Mouse (Mus musculus): Measurements from ENCODE around the gene Siglece. TPM values are rescaled to one million over a fixed set of nuclear protein-coding genes. Genes with fewer than 3 reads are reported as not detected.

Gene Siglece
- polyA plus RNA-seq, 1 experiment from 2014 or later = 0.43 TPM

- DNase-seq (ENCODE audit: low spot score) = no peak
Measured at GRCm38 (mm10) chr7:43633940-43634339, 26.0 kb downstream of the Siglece start.

- DNase-seq (ENCODE audit: low spot score) = no peak
Measured at GRCm38 (mm10) chr7:43625794-43626422, 34.1 kb downstream of the Siglece start.

GRCm38 (mm10) chr7:43625065-43625464 lies 34.9 kb downstream of the Siglece start:
- no peak for DNase-seq (ENCODE audit: low spot score)

GRCm38 (mm10) chr7:43623819-43624218 lies 36.1 kb downstream of the Siglece start:
- DNase-seq (ENCODE audit: low spot score) = no peak

GRCm38 (mm10) chr7:43622927-43623326 lies 37.0 kb downstream of the Siglece start:
- DNase-seq (ENCODE audit: low spot score) = no peak

GRCm38 (mm10) chr7:43613816-43614551 lies 46.0 kb downstream of the Siglece start:
- DNase-seq (ENCODE audit: low spot score) = no peak

GRCm38 (mm10) chr7:43608316-43608824 lies 51.6 kb downstream of the Siglece start:
- no peak for DNase-seq (ENCODE audit: low spot score)

- no peak for DNase-seq (ENCODE audit: low spot score)
Measured at GRCm38 (mm10) chr7:43607743-43608287, 52.1 kb downstream of the Siglece start.

GRCm38 (mm10) chr7:43606896-43607742 lies 52.8 kb downstream of the Siglece start, which contains the start of gene Zfp819:
Gene Zfp819, plus strand, starts transcription at chr7:43607169.
- peak; percentile 68 for DNase-seq (ENCODE audit: low spot score)

- DNase-seq (ENCODE audit: low spot score) = no peak
Measured at GRCm38 (mm10) chr7:43601884-43602283, 58.1 kb downstream of the Siglece start.

Other genes starting within 250 kb of the Siglece start
- not detected in 2 replicates for gene Lim2, start 232.5 kb downstream of the Siglece start, polyA plus RNA-seq (2015; fragmentation: Nextera tagmentation; extraction: Ambion mirVana)
- 94.0 and 101 TPM in 2 replicates for gene Nkg7, start 223.1 kb downstream of the Siglece start, polyA plus RNA-seq (2015; fragmentation: Nextera tagmentation; extraction: Ambion mirVana)
- not detected in 2 replicates for gene Cldnd2, start 219.4 kb downstream of the Siglece start, polyA plus RNA-seq (2015; fragmentation: Nextera tagmentation; extraction: Ambion mirVana)
- gene Etfb, start 216.1 kb downstream of the Siglece start, polyA plus RNA-seq (2015; fragmentation: Nextera tagmentation; extraction: Ambion mirVana) = 232 and 257 TPM in 2 replicates
- 0.17 TPM in 1 of 2 replicates, not detected in the other for gene Gm45233, start 216.0 kb downstream of the Siglece start, polyA plus RNA-seq (2015; fragmentation: Nextera tagmentation; extraction: Ambion mirVana)
- 1.5 TPM in 2 replicates for gene Vsig10l, start 197.0 kb downstream of the Siglece start, polyA plus RNA-seq (2015; fragmentation: Nextera tagmentation; extraction: Ambion mirVana)
- gene Iglon5, start 170.1 kb downstream of the Siglece start, polyA plus RNA-seq (2015; fragmentation: Nextera tagmentation; extraction: Ambion mirVana) = not detected in 2 replicates
- not detected in 2 replicates for gene 4931406B18Rik, start 154.2 kb downstream of the Siglece start, polyA plus RNA-seq (2015; fragmentation: Nextera tagmentation; extraction: Ambion mirVana)
- gene Cd33, start 115.7 kb downstream of the Siglece start, polyA plus RNA-seq (2015; fragmentation: Nextera tagmentation; extraction: Ambion mirVana) = 1.4 TPM in 2 replicates
- gene Zfp658, start 97.9 kb downstream of the Siglece start, polyA plus RNA-seq (2015; fragmentation: Nextera tagmentation; extraction: Ambion mirVana) = 1.3 and 1.4 TPM in 2 replicates
- 6.4 and 6.5 TPM in 2 replicates for gene Zfp719, start 80.6 kb downstream of the Siglece start, polyA plus RNA-seq (2015; fragmentation: Nextera tagmentation; extraction: Ambion mirVana)
- gene Zfp819, start 53.0 kb downstream of the Siglece start, polyA plus RNA-seq (2015; fragmentation: Nextera tagmentation; extraction: Ambion mirVana) = 0.12 TPM in 1 of 2 replicates, not detected in the other
- gene Ceacam18, start 25.5 kb downstream of the Siglece start, polyA plus RNA-seq (2015; fragmentation: Nextera tagmentation; extraction: Ambion mirVana) = 0.29 and 0.71 TPM in 2 replicates
- gene Ctu1, start 11.9 kb upstream of the Siglece start, polyA plus RNA-seq (2015; fragmentation: Nextera tagmentation; extraction: Ambion mirVana) = 11.7 and 12.9 TPM in 2 replicates
- gene Klk14, start 30.3 kb upstream of the Siglece start, polyA plus RNA-seq (2015; fragmentation: Nextera tagmentation; extraction: Ambion mirVana) = 0.17 and 0.18 TPM in 2 replicates
- 0.36 and 0.49 TPM in 2 replicates for gene Klk13, start 52.4 kb upstream of the Siglece start, polyA plus RNA-seq (2015; fragmentation: Nextera tagmentation; extraction: Ambion mirVana)
- not detected in 2 replicates for gene Klk12, start 108.7 kb upstream of the Siglece start, polyA plus RNA-seq (2015; fragmentation: Nextera tagmentation; extraction: Ambion mirVana)
- gene Klk11, start 114.4 kb upstream of the Siglece start, polyA plus RNA-seq (2015; fragmentation: Nextera tagmentation; extraction: Ambion mirVana) = 0.51 and 0.96 TPM in 2 replicates
- 0.55 and 0.63 TPM in 2 replicates for gene Klk10, start 120.9 kb upstream of the Siglece start, polyA plus RNA-seq (2015; fragmentation: Nextera tagmentation; extraction: Ambion mirVana)
- gene Klk9, start 131.7 kb upstream of the Siglece start, polyA plus RNA-seq (2015; fragmentation: Nextera tagmentation; extraction: Ambion mirVana) = 0.19 and 0.30 TPM in 2 replicates
- gene Klk8, start 137.4 kb upstream of the Siglece start, polyA plus RNA-seq (2015; fragmentation: Nextera tagmentation; extraction: Ambion mirVana) = 37.9 and 44.9 TPM in 2 replicates
- gene Klk7, start 151.1 kb upstream of the Siglece start, polyA plus RNA-seq (2015; fragmentation: Nextera tagmentation; extraction: Ambion mirVana) = 1.1 and 1.4 TPM in 2 replicates
- gene Klk6, start 164.3 kb upstream of the Siglece start, polyA plus RNA-seq (2015; fragmentation: Nextera tagmentation; extraction: Ambion mirVana) = 0.92 and 1.7 TPM in 2 replicates
- 0.84 and 0.91 TPM in 2 replicates for gene Klk5, start 181.8 kb upstream of the Siglece start, polyA plus RNA-seq (2015; fragmentation: Nextera tagmentation; extraction: Ambion mirVana)
- gene Klk4, start 221.0 kb upstream of the Siglece start, polyA plus RNA-seq (2015; fragmentation: Nextera tagmentation; extraction: Ambion mirVana) = 0.65 and 1.4 TPM in 2 replicates